Mouse (Mus musculus): ENCODE measurements at regions not wholly inside any gene's neighbourhood (a gene's known extent, or its start where the extent isn't known, plus 50 kb on each side); places are given as distances from the start of the nearest gene placed in this dataset.

DNA sequence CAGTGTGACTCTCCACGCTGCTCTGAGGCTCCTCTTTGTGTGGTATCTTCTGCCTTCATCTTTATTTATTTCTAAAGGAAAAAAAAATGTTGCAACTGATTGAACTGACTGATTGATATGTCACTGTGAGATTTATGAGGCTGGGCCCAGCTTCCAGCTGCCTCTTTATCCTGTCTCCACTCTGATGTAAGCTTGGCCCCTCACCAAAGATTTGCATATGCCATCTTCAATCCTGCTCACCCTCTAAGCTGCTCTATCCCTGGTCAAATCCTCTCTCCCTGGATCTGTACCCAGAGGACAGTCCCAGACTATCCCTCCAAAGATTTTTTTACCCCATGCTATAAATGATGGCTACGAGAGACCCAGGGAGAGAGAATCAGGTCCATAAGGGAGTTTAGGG lies 225.0 kb downstream of the Gm4791 start:
- Histone ChIP-seq H3K9me3 (replicated peaks; ENCODE audit: low read length) (peaks cover 86% of the 10 kb centered on the region), H3K36me3 (replicated peaks in 1 of 2; ENCODE audit: control insufficient read depth in 1 of 2, insufficient read depth in 1 of 2, low read length in 1 of 2) (no peaks in the 10 kb centered on the region), H3K4me2 (ENCODE audit: insufficient read depth, low read depth, poor library complexity, severe bottlenecking) (no peak overlapping the region), H3K4me1 (ENCODE audit: control insufficient read depth in 1 of 2, insufficient read depth in 2 of 2) (no peaks in the 10 kb centered on the region), H3K79me2 (replicated peaks; ENCODE audit: control insufficient read depth, extremely low read depth, insufficient read depth, poor library complexity, severe bottlenecking) (no peaks in the 10 kb centered on the region), H3K9ac (ENCODE audit: insufficient read depth, low read depth) (no peak overlapping the region), H3K27me3 (replicated peaks) (no peaks in the 10 kb centered on the region), H3K4me3 (replicated peaks in 1 of 3; ENCODE audit: low read depth in 2 of 3, low read length in 2 of 3, poor library complexity in 1 of 3) (no peak overlapping the region), H3K27ac (ENCODE audit: insufficient read depth, low read depth) (no peak overlapping the region)
- dilution Hi-C loops (cut with MboI; ENCODE audit: extremely low pct_ligation_motif_present, extremely low pct_unique_long_range_greater_than_20kb, low sequenced_read_pairs), result no loop called here
- DNase-seq (ENCODE audit: extremely low read depth), result no peak
- no peak for TF ChIP-seq ZKSCAN1 (IDR thresholded peaks at IDR 0.05; ENCODE audit: borderline replicate concordance, low read depth, low read length)
- TF ChIP-seq ZNF384 (IDR thresholded peaks at IDR 0.05; ENCODE audit: low read depth, low read length), result no peak
- TF ChIP-seq NELFE (IDR thresholded peaks at IDR 0.05; ENCODE audit: low read depth, low read length), result no peak
- TF ChIP-seq RCOR1 (conservative IDR thresholded peaks at IDR 0.05; ENCODE audit: low read depth, low read length), result no peak
- no peak for TF ChIP-seq BHLHE40 (IDR thresholded peaks at IDR 0.05; ENCODE audit: low read depth, low read length)
- TF ChIP-seq TBP (conservative IDR thresholded peaks at IDR 0.05; ENCODE audit: low read depth, low read length), result no peak
- TF ChIP-seq NRF1 (IDR thresholded peaks at IDR 0.05; ENCODE audit: low read depth, low read length), result no peak
- TF ChIP-seq USF1 (IDR thresholded peaks at IDR 0.05; ENCODE audit: low read depth, low read length), result no peak
- TF ChIP-seq KAT2A (IDR thresholded peaks at IDR 0.05; ENCODE audit: insufficient replicate concordance, low read length), result no peak
- TF ChIP-seq SMC3 (IDR thresholded peaks at IDR 0.05; ENCODE audit: low read depth, low read length), result no peak
- TF ChIP-seq MAX (IDR thresholded peaks at IDR 0.05; ENCODE audit: low read length), result no peak
- TF ChIP-seq UBTF (IDR thresholded peaks at IDR 0.05; ENCODE audit: low read depth, low read length), result no peak
- TF ChIP-seq HCFC1 (IDR thresholded peaks at IDR 0.05; ENCODE audit: low read depth, low read length), result no peak
- in situ Hi-C loops (cut with MboI; ENCODE audit: low pct_ligation_motif_present, low pct_unique_long_range_greater_than_20kb, low sequenced_read_pairs), result no loop called here

DNA sequence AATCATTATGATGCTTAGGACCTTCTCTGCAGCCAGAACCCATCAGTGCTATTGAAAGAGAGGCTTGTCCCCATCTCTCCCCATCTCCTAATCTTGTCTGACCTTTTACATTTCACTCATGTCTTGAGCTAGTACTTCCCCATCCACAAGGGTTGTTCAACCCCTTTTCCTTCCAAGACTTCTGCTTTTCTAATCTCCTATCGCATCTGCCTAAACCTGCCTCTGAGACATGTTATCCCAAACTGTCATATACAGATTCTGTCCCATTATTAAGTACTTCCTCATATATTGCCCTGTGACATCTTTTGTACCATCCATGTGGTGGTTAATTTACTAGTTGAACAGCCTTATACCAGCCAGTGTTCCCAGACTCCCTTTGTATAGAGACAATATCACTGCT lies 225.7 kb downstream of the Gm4791 start:
- H3K27ac ChIP-seq (ENCODE audit: insufficient read depth, low read depth), result no peak overlapping the region
- H3K79me2 ChIP-seq (replicated peaks; ENCODE audit: control insufficient read depth, extremely low read depth, insufficient read depth, poor library complexity, severe bottlenecking), result no peaks in the 10 kb centered on the region
- H3K4me3 ChIP-seq (replicated peaks in 1 of 3; ENCODE audit: low read depth in 2 of 3, low read length in 2 of 3, poor library complexity in 1 of 3), result no peak overlapping the region
- no peaks in the 10 kb centered on the region for H3K36me3 ChIP-seq (replicated peaks in 1 of 2; ENCODE audit: control insufficient read depth in 1 of 2, insufficient read depth in 1 of 2, low read length in 1 of 2)
- no peak overlapping the region for H3K9ac ChIP-seq (ENCODE audit: insufficient read depth, low read depth)
- no peak overlapping the region for H3K4me2 ChIP-seq (ENCODE audit: insufficient read depth, low read depth, poor library complexity, severe bottlenecking)
- in situ Hi-C loops (cut with MboI; ENCODE audit: low pct_ligation_motif_present, low pct_unique_long_range_greater_than_20kb, low sequenced_read_pairs) (no loop called here), dilution Hi-C loops (cut with MboI; ENCODE audit: extremely low pct_ligation_motif_present, extremely low pct_unique_long_range_greater_than_20kb, low sequenced_read_pairs) (no loop called here)
- H3K27me3 ChIP-seq (replicated peaks), result no peaks in the 10 kb centered on the region
- peaks cover 85% of the 10 kb centered on the region for H3K9me3 ChIP-seq (replicated peaks; ENCODE audit: low read length)
- no peak for DNase-seq (ENCODE audit: extremely low read depth)
- no peaks in the 10 kb centered on the region for H3K4me1 ChIP-seq (ENCODE audit: control insufficient read depth in 1 of 2, insufficient read depth in 2 of 2)
- no peak for TF ChIP-seq ZC3H11A (IDR thresholded peaks at IDR 0.05; ENCODE audit: low read depth, low read length)
- no peak for TF ChIP-seq EP300 (IDR thresholded peaks at IDR 0.05; ENCODE audit: low read length)
- no peak for TF ChIP-seq BHLHE40 (IDR thresholded peaks at IDR 0.05; ENCODE audit: low read depth, low read length)
- TF ChIP-seq JUND (conservative IDR thresholded peaks at IDR 0.05; ENCODE audit: low read depth, low read length), result no peak
- TF ChIP-seq MAX (IDR thresholded peaks at IDR 0.05; ENCODE audit: low read length), result no peak
